Mouse (Mus musculus) midbrain, embryonic 16.5 days (tissue): Measurements from ENCODE around the gene Hsd17b6. TPM values are rescaled to one million over a fixed set of nuclear protein-coding genes. Genes with fewer than 3 reads are reported as not detected.
"Not testable (repeated sequence)": the region's sequence is repeated elsewhere in the genome, so short reads cannot be mapped to it uniquely, and the experiment has no call there.

Source experiments
- ATAC-seq: fragments of 200-750 bp; cut with Nextera tagmentation; 2 replicates; pipeline ENCODE4 v1.8.0; 2017; ENCODE audit warnings: moderate TSS enrichment
- H3K27ac ChIP-seq: fragments of 300-500 bp; sonication (generic); 2 replicates; pipeline ENCODE4 v1.5.1; 2014; ENCODE audit warnings: mild to moderate bottlenecking, low read length, mixed read lengths
- H3K27me3 ChIP-seq: fragments of 300-500 bp; sonication (generic); 2 replicates; pipeline ENCODE4 v1.6.1; 2014; ENCODE audit warnings: low read depth, low read length, mixed read lengths; ENCODE audit not compliant: control insufficient read depth, insufficient read depth
- H3K36me3 ChIP-seq: fragments of 300-500 bp; sonication (generic); 2 replicates; pipeline ENCODE4 v1.6.1; 2014; ENCODE audit warnings: mild to moderate bottlenecking, low read length, moderate library complexity, mixed read lengths; ENCODE audit not compliant: control insufficient read depth, insufficient read depth
- H3K4me1 ChIP-seq: fragments of 300-500 bp; sonication (generic); 2 replicates; pipeline ENCODE4 v1.6.1; 2014; ENCODE audit warnings: mild to moderate bottlenecking, low read length, mixed read lengths; ENCODE audit not compliant: control insufficient read depth, insufficient read depth
- H3K4me2 ChIP-seq: fragments of 300-500 bp; sonication (generic); 2 replicates; pipeline ENCODE4 v1.6.1; 2014; ENCODE audit warnings: mild to moderate bottlenecking, low read length, mixed read lengths
- H3K4me3 ChIP-seq: fragments of 300-500 bp; sonication (generic); 2 replicates; pipeline ENCODE4 v1.5.1; 2014; ENCODE audit warnings: low read depth, mild to moderate bottlenecking, low read length, moderate library complexity, mixed read lengths
- H3K9ac ChIP-seq: fragments of 300-500 bp; sonication (generic); 2 replicates; pipeline ENCODE4 v1.6.1; 2014; ENCODE audit warnings: low read depth, low read length, mixed read lengths
- H3K9me3 ChIP-seq: fragments of 300-500 bp; sonication (generic); replicated peaks from 2 replicates; pipeline ENCODE4 v1.6.1; 2014; ENCODE audit warnings: mild to moderate bottlenecking, low read length, mixed read lengths; ENCODE audit not compliant: control insufficient read depth, poor library complexity, severe bottlenecking
- WGBS: fragments of 180-500 bp; shearing (Covaris S2); extraction: QIAGEN DNeasy Blood & Tissue Kit; methylation state at CpG from one replicate; pipeline ENCODE4 v1.1.7; 2014; 5-methylcytosine and 5-hydroxymethylcytosine counted together
- polyA plus RNA-seq: library from polyadenylated mRNA; unstranded; fragments of >200 nt; fragmentation: Nextera tagmentation; extraction: Ambion mirVana; gene quantifications from 2 replicates; pipeline ENCODE4 v1.2.1, GENCODE M21; 2015

Gene Hsd17b6
- not detected in 2 replicates for polyA plus RNA-seq

DNA sequence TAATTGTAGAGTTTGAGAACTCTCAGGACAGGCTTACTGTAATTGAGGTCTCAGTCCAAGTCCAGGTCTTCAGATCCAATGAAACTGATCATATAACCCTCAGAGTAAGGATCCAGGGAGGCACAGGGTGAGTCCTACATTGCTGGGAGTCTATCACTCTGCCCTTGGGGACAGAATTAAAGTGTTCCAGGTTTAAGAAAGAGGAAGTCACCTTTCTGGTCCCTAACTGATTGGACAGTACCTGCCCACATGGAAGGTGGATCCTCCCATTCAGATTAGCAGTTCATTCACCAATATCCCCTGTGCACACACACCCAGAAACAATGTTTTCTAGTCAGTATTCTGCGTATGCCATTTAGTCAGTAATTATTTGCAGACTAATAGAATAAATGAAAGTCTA is at the start of gene Hsd17b6:
TSS of gene Hsd17b6 (minus strand) at position 166 of the 400 bp plus-strand sequence.
- 74% methylated on average over 1 of the region's 1 CpGs for WGBS
- H3K27ac ChIP-seq = no peak within 1 kb of the TSS
- H3K9ac ChIP-seq = no peak within 1 kb of the TSS
- H3K9me3 ChIP-seq = no peaks in the 10 kb centered on the region
- H3K4me1 ChIP-seq = no peaks in the 10 kb centered on the region
- no peaks in the 10 kb centered on the region for H3K36me3 ChIP-seq
- H3K4me2 ChIP-seq = no peak within 1 kb of the TSS
- no peak for ATAC-seq
- no peak within 1 kb of the TSS for H3K4me3 ChIP-seq
- H3K27me3 ChIP-seq = no peaks in the 10 kb centered on the region

DNA sequence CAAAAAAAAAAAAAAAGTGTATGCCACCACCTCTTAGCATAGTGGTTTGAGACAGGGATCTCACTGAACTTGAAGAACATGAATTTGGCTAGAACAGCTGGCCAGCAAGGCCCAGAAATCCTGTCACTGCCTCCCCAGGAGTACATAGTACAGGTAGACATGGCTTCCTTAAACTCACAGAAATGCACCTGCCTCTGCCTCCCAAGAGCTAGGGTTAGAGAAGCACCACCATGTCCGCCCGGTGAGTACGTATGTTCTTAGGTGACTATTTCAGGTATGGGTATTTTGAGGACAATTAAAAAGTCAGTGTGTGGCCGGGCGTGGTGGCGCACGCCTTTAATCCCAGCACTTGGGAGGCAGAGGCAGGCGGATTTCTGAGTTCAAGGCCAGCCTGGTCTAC is 45.6 kb upstream of the Hsd17b6 start:
- Histone ChIP-seq H3K4me1 (peaks cover 4% of the 10 kb centered on the region), H3K4me2 (no peak overlapping the region), H3K27me3 (no peaks in the 10 kb centered on the region), H3K27ac (no peak overlapping the region), H3K36me3 (peaks cover 12% of the 10 kb centered on the region), H3K9me3 (no peaks in the 10 kb centered on the region), H3K4me3 (no peak overlapping the region), H3K9ac (no peak overlapping the region)
- no peak for ATAC-seq
- WGBS = 93% methylated on average over 8 of the region's 8 CpGs

DNA sequence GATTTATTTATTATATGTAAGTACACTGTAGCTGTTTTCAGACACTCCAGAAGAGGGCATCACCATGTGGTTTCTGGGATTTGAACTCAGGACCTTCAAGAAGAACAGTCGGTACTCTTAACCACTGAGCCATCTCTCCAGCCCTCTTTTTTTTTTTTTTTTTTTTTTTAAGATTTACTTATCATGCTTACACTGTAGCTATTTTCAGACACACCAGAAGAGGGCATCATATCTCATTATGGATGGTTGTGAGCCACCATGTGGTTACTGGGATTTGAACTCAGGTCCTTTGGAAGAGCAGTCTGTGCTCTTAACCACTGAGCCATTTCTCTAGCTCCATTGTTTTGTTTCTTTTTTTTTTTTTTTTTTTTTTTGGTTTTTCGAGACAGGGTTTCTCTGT is 44.7 kb upstream of the Hsd17b6 start:
- H3K4me1 ChIP-seq, H3K27me3 ChIP-seq, H3K9ac ChIP-seq, H3K4me3 ChIP-seq, H3K27ac ChIP-seq, H3K4me2 ChIP-seq, H3K9me3 ChIP-seq, ATAC-seq: not testable (repeated sequence)
- 100% methylated on average over 1 of the region's 2 CpGs for WGBS
- peaks cover 17% of the 10 kb centered on the region for H3K36me3 ChIP-seq

DNA sequence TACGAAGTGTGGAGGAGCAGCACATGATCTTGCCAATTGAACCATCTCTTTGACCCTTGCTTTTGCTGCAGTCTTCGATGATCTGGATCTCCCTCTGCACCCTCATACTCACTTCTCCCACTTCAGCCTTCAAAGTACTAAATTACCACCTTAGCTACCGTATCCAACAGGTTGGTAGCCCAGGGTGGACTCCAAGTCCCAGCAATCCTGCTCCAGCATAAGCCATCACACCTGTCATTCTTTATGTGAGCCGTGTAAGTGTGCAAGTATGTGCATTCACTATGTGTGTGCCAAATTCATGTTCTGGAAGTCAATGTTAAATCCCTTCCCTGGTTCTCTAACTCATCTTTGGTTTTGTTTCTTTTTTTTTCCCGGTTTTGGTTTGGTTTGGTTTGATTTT is 44.2 kb upstream of the Hsd17b6 start:
- no peaks in the 10 kb centered on the region for H3K9me3 ChIP-seq
- WGBS = 96% methylated on average over 5 of the region's 5 CpGs
- no peak overlapping the region for H3K9ac ChIP-seq
- no peak overlapping the region for H3K4me2 ChIP-seq
- no peaks in the 10 kb centered on the region for H3K4me1 ChIP-seq
- no peak overlapping the region for H3K4me3 ChIP-seq
- no peaks in the 10 kb centered on the region for H3K27me3 ChIP-seq
- H3K36me3 ChIP-seq = peaks cover 22% of the 10 kb centered on the region
- ATAC-seq = no peak
- H3K27ac ChIP-seq = no peak overlapping the region

DNA sequence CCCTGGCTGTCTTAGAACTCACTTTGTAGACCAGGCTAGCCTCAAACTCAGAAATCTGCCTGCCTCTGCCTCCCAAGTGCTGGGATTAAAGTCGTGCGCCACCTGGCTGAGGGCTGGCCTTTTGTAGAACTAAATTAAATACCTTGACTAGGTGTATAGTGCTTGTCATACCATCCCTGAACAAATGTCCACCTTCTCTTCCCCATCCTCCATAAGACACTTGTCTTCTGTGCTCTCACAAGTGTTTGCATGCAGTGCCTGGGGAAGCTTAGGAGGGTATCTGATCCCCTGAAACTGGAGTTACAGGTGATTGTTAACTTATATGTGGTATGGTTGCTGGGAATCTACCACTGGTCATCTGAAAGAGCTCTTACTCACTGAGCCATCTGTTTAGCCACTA is 42.9 kb upstream of the Hsd17b6 start:
- Histone ChIP-seq H3K36me3 (peaks cover 31% of the 10 kb centered on the region), H3K27me3 (no peaks in the 10 kb centered on the region), H3K4me2 (no peak overlapping the region), H3K9ac (no peak overlapping the region), H3K4me3 (no peak overlapping the region), H3K27ac (no peak overlapping the region), H3K4me1 (no peaks in the 10 kb centered on the region), H3K9me3 (no peaks in the 10 kb centered on the region)
- ATAC-seq = no peak
- WGBS = 90% methylated on average over 2 of the region's 2 CpGs

DNA sequence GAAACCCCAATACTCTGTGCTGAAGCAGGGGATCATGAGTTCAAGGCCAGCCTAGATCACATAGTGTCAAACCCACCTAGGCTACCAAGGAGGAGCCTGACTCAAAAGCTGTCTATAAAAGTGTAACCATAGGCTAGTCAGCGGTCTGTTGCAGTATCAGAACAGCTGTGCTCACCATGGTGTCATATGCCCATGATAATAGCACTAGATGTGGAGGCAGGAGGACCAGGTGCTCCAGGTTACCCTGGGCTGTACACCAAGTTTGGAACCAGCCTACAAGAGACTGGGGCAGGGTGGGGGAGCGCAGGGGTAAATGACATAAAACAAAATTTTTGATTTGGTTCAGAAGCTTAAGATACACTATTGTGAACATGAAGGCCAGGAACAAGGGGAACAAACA is 42.3 kb upstream of the Hsd17b6 start:
- Histone ChIP-seq H3K4me1 (no peaks in the 10 kb centered on the region), H3K9me3 (no peaks in the 10 kb centered on the region), H3K4me3 (no peak overlapping the region), H3K9ac (no peak overlapping the region), H3K27ac (no peak overlapping the region), H3K4me2 (no peak overlapping the region), H3K27me3 (no peaks in the 10 kb centered on the region), H3K36me3 (peaks cover 31% of the 10 kb centered on the region)
- ATAC-seq = no peak
- WGBS = 89% methylated on average over 2 of the region's 2 CpGs

DNA sequence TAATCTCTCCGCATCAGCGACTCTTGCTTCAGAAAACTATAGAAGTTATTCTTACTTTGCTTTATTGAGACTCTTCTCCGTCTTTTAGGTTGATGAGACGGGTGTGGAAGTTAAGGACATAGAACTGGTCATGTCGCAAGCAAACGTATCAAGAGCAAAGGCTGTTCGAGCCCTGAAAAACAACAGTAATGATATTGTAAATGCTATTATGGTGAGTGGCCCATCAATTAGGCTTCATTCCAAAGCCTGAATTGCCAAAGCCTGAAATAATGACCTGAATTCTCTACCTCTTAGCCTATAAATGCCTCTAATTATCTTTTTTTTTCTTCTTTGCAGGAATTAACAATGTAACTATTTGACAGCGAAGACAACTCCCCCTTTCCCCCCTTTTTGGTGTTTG is 40.7 kb upstream of the Hsd17b6 start:
- no peak for ATAC-seq
- Histone ChIP-seq H3K4me2 (no peak overlapping the region), H3K27ac (no peak overlapping the region), H3K36me3 (peaks cover 33% of the 10 kb centered on the region), H3K27me3 (no peaks in the 10 kb centered on the region), H3K9me3 (no peaks in the 10 kb centered on the region), H3K4me1 (no peaks in the 10 kb centered on the region), H3K4me3 (no peak overlapping the region), H3K9ac (no peak overlapping the region)
- 96% methylated on average over 8 of the region's 8 CpGs for WGBS

DNA sequence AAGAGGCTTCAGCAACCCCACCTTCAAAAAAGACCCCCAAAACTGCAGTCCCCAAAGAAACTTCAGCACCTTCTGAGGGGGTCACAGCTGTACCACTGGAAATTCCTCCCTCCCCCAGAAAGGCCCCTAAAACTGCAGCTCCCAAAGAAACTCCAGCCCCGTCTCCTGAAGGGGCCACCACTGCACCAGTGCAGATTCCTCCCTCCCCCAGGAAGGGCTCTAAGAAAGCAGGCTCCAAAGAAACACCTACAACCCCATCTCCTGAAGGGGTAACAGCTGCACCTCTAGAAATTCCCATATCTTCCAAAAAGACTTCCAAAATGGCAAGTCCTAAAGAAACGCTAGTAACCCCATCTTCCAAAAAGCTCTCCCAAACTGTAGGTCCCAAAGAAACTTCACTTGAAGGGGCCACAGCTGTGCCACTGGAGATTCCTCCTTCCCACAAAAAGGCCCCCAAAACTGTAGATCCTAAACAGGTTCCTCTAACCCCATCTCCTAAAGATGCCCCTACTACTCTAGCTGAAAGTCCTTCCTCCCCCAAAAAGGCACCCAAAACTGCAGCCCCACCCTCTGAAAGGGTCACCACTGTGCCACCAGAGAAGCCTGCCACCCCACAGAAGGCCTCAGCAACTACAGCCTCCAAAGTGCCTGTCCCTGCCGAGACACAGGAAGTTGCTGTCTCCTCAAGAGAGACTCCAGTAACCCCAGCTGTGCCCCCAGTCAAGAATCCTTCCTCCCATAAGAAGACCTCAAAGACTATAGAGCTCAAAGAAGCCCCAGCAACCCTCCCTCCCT is 35.8 kb upstream of the Hsd17b6 start:
- WGBS = 82% methylated on average over 3 of the region's 3 CpGs
- Histone ChIP-seq H3K36me3 (peaks cover 27% of the 10 kb centered on the region), H3K9me3 (no peaks in the 10 kb centered on the region), H3K9ac (no peak overlapping the region), H3K4me2 (no peak overlapping the region), H3K4me1 (peaks cover 5% of the 10 kb centered on the region), H3K27ac (no peak overlapping the region), H3K4me3 (no peak overlapping the region), H3K27me3 (no peaks in the 10 kb centered on the region)
- no peak for ATAC-seq

DNA sequence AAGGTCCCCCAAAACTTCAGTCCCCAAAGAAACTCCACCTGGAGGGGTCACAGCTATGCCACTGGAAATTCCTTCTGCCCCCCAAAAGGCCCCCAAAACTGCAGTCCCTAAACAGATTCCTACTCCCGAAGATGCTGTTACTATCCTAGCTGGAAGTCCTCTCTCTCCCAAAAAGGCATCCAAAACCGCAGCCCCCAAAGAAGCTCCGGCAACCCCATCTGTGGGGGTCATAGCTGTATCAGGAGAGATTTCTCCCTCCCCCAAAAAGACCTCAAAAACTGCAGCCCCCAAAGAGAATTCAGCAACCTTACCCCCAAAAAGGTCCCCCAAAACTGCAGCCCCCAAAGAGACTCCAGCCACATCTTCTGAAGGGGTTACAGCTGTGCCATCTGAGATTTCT is 35.1 kb upstream of the Hsd17b6 start:
- Histone ChIP-seq H3K36me3 (peaks cover 23% of the 10 kb centered on the region), H3K4me3 (no peak overlapping the region), H3K4me1 (peaks cover 11% of the 10 kb centered on the region), H3K4me2 (no peak overlapping the region), H3K27me3 (no peaks in the 10 kb centered on the region), H3K9ac (no peak overlapping the region), H3K27ac (no peak overlapping the region), H3K9me3 (no peaks in the 10 kb centered on the region)
- ATAC-seq = no peak
- 90% methylated on average over 3 of the region's 3 CpGs for WGBS
